Mouse (Mus musculus) testis, adult 2 months (tissue): ENCODE measurements around the gene Pcsk4.

Experiments used
- CTCF ChIP-seq: fragments of 200-500 bp; IDR thresholded peaks from 2 replicates; pipeline ENCODE4 v1.5.1; 2012; ENCODE audit warnings: low read depth, mild to moderate bottlenecking, inconsistent platforms, low read length, moderate library complexity; ENCODE audit not compliant: control insufficient read depth, insufficient read depth, insufficient replicate concordance
- POLR2A ChIP-seq: fragments of 200-500 bp; IDR thresholded peaks from 2 replicates; pipeline ENCODE4 v1.6.1; 2012; ENCODE audit warnings: low read depth, mild to moderate bottlenecking, inconsistent platforms, low read length, moderate library complexity; ENCODE audit not compliant: control insufficient read depth

- no peak for TF ChIP-seq CTCF
- no peak for TF ChIP-seq POLR2A
These were observed 18.2 kb upstream of the Pcsk4 start for GRCm38 (mm10) chr10:80347514-80347967.
